ENCODE assay signal across 8 mouse cellular contexts in genomic region chr7:79363370-79364043, GRCm38 (mm10). TPM values are rescaled to one million over a fixed set of nuclear protein-coding genes. Genes with fewer than 3 reads are reported as not detected.
DNase-seq lines count a peak whose midpoint lies in the region; ATAC-seq and TF ChIP-seq lines count a peak whose summit lies in the region.

No protein-coding gene starts in this region.

- 20% methylated on average over 8 of the region's 8 CpGs for WGBS in heart, embryonic 12.5 days
- 82% methylated on average over 8 of the region's 8 CpGs for WGBS in midbrain, embryonic 12.5 days

- H3K27me3 ChIP-seq in heart, embryonic 12.5 days (replicated peaks) = peaks cover 43% of the 10 kb centered on the region
- no peaks in the 10 kb centered on the region for H3K27me3 ChIP-seq in midbrain, embryonic 12.5 days

- no peak for DNase-seq in layer of hippocampus, adult 2 months (ENCODE audit: low spot score in 2 of 2)
- no peak for DNase-seq in layer of hippocampus, postnatal 36 days
- peak; percentile 47 for DNase-seq in adrenal gland, postnatal 25 days
- peak; percentile 41 to 66 for DNase-seq in layer of hippocampus, adult 8-10 months (ENCODE audit: low spot score in 2 of 2)
- peak; percentile 71 for DNase-seq in thymus, postnatal 4 days
- no peak for DNase-seq in cerebellum, adult 8-10 months

- peak overlapping the region; percentile 87 for H3K27ac ChIP-seq in layer of hippocampus, adult 2 months
- no peak overlapping the region for H3K27ac ChIP-seq in heart, embryonic 12.5 days (ENCODE audit: poor library complexity, severe bottlenecking)
- H3K27ac ChIP-seq in midbrain, embryonic 12.5 days (replicated peaks) = 0 out of 2 replicates have a peak overlapping the region, but pooled peaks have one; percentile 11

- no peak overlapping the region for H3K4me3 ChIP-seq in layer of hippocampus, adult 2 months
- no peak overlapping the region for H3K4me3 ChIP-seq in heart, embryonic 12.5 days
- no peak overlapping the region for H3K4me3 ChIP-seq in midbrain, embryonic 12.5 days

- 0 out of 2 replicates have a peak, but pooled peaks cover 2% of the 10 kb centered on the region for H3K36me3 ChIP-seq in heart, embryonic 12.5 days
- H3K36me3 ChIP-seq in midbrain, embryonic 12.5 days = peaks cover 44% of the 10 kb centered on the region

- H3K4me2 ChIP-seq in heart, embryonic 12.5 days = 0 out of 2 replicates have a peak overlapping the region, but pooled peaks have one; percentile 5
- H3K4me2 ChIP-seq in midbrain, embryonic 12.5 days (replicated peaks) = no peak overlapping the region

- no peak overlapping the region for H3K9ac ChIP-seq in heart, embryonic 12.5 days
- no peak overlapping the region for H3K9ac ChIP-seq in midbrain, embryonic 12.5 days (replicated peaks)

- TF ChIP-seq CTCF in layer of hippocampus, adult 2 months (conservative IDR thresholded peaks at IDR 0.05) = no peak

- no peaks in the 10 kb centered on the region for H3K9me3 ChIP-seq in heart, embryonic 12.5 days (replicated peaks)
- no peaks in the 10 kb centered on the region for H3K9me3 ChIP-seq in midbrain, embryonic 12.5 days

- peaks cover 53% of the 10 kb centered on the region for H3K4me1 ChIP-seq in heart, embryonic 12.5 days (replicated peaks)
- H3K4me1 ChIP-seq in midbrain, embryonic 12.5 days = peaks cover 10% of the 10 kb centered on the region

- ATAC-seq in heart, embryonic 12.5 days (ENCODE audit: insufficient number of reproducible peaks, low FRiP score) = peak; percentile 54; the same call in 1 of the 2 replicates
- ATAC-seq in midbrain, embryonic 12.5 days (ENCODE audit: low FRiP score, low read depth) = no peak

RNA-seq across cellular contexts. Expression of gene Rlbp1, which starts 23.3 kb away (rescaled TPM):
- 10 to 100 TPM; 18.6 to 26.3 TPM for total RNA-seq in layer of hippocampus, adult 2 months (2021)
- 10 to 100 TPM; 23.1 to 23.5 TPM for total RNA-seq in layer of hippocampus, postnatal 36 days (2021)
- 0.70 TPM in 1 of 2 replicates, not detected in the other for total RNA-seq in adrenal gland, postnatal 25 days (2021)
- not detected in 2 replicates for polyA plus RNA-seq in heart, embryonic 12.5 days (2016; fragmentation: Nextera tagmentation; extraction: Ambion mirVana)
- 10 to 100 TPM; 23.5 to 25.8 (median 24.1) TPM for total RNA-seq in layer of hippocampus, adult 8-10 months (2022)
- polyA plus RNA-seq in midbrain, embryonic 12.5 days (2016; fragmentation: Nextera tagmentation; extraction: Ambion mirVana) = 0.98 and 2.2 TPM in 2 replicates

RNA-seq across cellular contexts. Expression of gene Fanci, which starts 28.2 kb away (rescaled TPM):
- total RNA-seq in layer of hippocampus, adult 2 months (2021) = under 1 TPM; 0.22 to 0.79 TPM
- total RNA-seq in layer of hippocampus, postnatal 36 days (2021) = under 1 TPM; 0.38 to 0.70 TPM
- 1.2 and 1.5 TPM in 2 replicates for total RNA-seq in adrenal gland, postnatal 25 days (2021)
- 12.0 and 12.2 TPM in 2 replicates for polyA plus RNA-seq in heart, embryonic 12.5 days (2016; fragmentation: Nextera tagmentation; extraction: Ambion mirVana)
- total RNA-seq in layer of hippocampus, adult 8-10 months (2022) = under 1 TPM; 0.18 to 0.66 (median 0.41) TPM
- polyA plus RNA-seq in midbrain, embryonic 12.5 days (2016; fragmentation: Nextera tagmentation; extraction: Ambion mirVana) = 13.9 and 14.3 TPM in 2 replicates

Comparison
In these comparisons a context has a peak if more than half of its experiments do, and no peak if none do; other contexts are left out.
1. DNase-seq: peak in adrenal gland, postnatal 25 days (single experiment), layer of hippocampus, adult 8-10 months (2 of 2) and thymus, postnatal 4 days (single experiment); none in layer of hippocampus, adult 2 months (0 of 2), layer of hippocampus, postnatal 36 days (0 of 2) and cerebellum, adult 8-10 months (single experiment).
2. RNA of gene Rlbp1, which starts 23.3 kb away (total RNA-seq): 18.6 to 26.3 TPM in layer of hippocampus, adult 2 months, 23.5 to 25.8 TPM in layer of hippocampus, adult 8-10 months and 23.1 to 23.5 TPM in layer of hippocampus, postnatal 36 days; 0.70 TPM in adrenal gland, postnatal 25 days; every median in the first group is over 10 times any median in the second.